Mouse (Mus musculus): ENCODE data around the gene Pdxp.

Pdxp gene

DNA sequence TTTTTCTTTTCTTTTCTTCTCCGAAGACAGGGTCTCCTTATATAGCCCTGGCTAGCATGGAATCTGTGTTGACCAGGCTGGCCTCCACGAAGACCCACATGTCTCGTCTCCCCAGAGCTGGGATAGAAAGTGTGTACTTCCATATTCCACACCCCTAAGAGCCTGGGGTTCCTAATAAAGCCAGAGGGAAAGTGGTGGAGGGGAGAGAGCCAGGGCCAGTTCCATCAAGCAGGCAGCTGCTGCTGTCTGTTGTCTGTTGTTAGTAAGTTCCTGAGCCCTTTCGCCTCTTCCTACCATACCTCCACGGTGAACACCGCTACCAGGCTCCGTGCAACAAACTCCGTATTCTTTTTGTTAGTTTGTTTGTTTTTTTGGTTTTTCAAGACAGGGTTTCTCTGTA lies 14.8 kb downstream of the Pdxp start:
- DNase-seq = no peak

DNA sequence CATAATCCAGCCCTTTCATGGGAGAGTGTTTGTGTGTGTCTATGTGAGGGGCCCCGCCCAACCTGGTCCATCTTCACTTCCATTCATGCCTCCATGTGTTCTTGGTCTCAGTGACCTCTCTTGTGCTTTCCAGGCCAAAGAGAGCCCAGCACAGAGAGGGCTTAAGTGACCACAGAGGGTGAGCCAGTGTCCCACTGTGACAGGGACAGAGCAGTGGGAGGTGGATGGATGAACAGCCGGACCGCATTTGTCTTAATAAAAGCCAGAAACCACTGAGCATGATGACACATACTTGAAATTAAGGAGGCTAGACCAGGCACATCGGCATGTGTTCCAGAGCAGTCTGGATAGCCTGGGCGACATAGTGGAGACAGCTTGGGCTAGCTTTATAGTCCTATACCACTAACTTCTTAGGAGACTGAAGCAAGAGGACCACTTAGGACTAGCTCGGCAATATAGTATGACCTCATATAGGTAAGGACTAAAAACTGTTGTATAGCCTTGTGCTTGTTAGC lies 16.5 kb downstream of the Pdxp start:
- DNase-seq = no peak

DNA sequence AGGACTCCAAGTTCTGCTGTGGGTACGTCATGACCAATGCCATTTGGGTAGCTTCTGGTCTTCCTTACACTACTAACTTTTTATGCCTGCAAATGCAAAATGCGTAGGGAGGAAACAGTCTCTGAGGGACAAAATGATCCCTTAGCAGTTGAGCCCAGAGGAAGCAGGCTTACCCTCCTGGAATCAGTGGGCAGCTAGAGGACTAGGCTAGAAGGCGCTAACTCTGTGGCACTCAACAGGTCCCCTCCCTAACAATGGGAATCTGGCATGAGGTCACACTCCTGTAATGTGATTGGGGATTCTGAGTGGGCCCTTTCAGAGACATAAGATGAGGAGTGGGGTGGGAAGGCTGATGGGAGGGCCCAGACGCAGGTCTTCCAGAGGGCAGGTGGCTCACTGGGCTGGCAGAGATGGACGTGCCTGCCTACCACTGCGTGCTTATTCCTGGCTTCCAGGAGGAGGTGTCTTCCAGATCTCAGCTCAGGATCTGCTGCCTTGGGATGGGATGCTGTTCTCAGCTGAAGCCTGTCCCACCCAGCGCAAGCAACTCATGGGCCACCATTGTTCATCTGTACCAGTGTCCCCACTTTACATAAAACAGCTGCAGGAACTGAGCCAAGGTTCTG lies 17.2 kb downstream of the Pdxp start:
- DNase-seq = no peak

DNA sequence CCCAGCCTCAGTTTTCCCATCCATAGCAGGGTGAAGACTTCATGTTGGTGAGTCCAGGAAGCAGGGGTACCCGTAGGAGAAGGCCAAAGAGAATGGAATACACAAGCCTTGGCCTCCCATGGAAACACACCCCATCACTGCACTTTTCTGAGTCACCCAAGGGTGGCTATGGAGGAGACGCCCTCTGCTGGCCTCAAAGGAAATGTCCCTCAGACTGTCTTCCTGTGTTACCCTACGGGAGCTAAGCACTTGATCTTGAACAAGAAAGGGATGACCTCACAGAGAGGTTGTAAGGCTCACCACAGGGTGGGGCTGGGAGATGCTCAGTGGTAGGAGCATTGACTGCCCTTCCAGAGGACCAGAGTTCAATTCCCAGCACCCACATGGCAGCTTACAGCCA lies 17.9 kb downstream of the Pdxp start:
- DNase-seq = no peak

DNA sequence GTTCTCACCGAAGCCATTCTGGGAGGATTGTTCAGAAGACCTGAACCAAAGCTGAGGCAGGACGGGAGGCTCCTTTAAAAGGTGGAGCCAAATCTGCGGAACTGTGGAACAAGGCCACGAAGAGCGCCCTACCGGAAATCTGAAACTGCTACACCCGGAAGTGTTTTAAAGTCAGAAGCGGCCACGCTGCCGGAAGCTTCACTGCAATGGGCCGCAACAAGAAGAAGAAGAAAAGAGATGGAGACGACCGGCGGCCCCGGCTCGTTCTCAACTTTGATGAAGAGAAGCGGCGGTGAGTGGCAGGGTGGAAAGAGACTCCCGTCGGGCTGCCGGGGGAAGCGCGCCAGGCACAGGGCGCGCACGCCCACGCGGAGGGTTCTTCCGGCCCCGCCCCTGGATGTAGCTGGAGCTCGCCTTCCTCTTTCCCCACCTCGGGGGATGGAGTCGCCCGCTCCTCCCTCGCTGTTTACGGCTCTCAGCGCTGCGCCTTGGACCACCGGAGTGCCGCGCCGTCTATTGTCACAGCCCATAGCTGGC lies 21.1 kb downstream of the Pdxp start, which contains the start of gene Nol12:
TSS of gene Nol12 (plus strand) at position 150 of the 537 bp plus-strand sequence.
- peak; percentile 88 for DNase-seq

DNA sequence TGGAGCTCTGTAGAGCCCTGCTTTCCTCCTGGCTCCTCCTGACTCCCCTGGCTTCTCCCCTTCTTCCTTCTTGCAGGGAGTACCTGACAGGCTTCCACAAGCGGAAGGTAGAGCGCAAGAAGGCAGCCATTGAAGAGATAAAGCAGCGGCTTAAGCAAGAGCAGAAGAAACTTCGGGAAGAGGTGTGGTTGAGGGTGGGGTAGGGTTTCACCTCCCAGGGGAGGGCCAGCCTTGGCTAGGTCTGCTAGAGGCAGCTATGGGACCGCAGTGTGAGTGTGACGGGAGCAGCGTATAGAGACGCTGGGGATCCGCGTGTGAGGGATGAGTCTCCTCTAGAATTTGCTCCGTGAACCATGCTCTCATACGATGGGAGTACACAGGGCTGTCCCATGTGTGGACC lies 22.7 kb downstream of the Pdxp start:
- DNase-seq = no peak

DNA sequence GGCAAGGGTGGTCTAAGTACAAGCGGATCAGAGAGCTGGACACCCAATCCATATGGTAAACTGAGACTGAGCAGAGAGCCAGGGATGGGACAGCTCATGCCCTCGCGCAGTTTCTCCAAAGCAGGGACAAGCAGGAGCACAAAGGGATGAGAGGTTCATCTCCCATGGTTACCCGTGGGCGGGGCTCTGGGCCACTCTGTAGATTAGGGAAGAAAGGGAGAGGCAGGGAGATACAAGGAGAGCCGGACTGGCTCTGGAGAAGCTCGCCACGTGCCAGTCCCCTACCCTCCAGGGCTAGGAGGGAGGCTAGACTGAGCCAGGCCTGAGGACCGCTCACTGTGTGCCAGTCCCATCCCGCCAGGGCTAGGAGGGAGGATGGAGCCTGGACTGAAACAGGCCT lies 23.6 kb downstream of the Pdxp start:
- DNase-seq = no peak

DNA sequence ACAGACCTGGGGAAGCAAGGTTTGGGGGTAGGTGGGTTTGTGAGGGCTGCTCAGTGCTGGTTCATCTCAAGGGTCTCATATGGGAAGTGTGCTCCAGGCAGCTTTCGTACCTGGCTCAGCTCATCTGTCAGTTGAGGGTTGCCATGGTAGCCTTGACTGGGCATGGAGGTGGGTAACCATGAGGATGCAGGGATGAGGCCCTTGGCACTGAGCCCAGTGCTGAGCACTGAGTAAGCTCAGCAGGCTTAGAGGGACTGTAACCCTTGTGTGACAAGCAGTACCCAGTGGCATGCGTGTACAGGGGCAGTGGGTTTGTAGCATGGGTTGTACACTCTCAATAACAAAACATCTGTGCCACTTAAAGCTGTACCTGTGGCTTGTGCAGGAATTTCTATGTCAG lies 24.2 kb downstream of the Pdxp start:
- no peak for DNase-seq

DNA sequence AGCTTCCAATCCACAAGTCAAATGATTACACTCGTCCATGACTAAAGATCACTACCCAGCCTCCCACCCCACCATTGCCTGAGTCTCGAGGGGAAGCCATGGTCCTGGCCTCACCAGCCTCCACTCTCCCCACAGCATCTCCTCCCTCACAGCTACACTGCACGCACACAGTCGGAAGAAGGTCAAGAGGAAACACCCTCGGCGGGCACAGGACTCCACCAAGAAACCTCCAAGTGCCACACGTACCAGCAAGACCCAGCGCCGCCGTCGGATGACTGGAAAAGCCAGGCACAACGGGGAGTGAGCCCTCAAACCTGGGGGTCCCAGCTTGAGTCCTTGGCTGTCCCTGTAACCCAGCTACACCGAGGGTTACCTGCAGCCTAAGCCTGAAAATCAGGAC lies 26.6 kb downstream of the Pdxp start:
- no peak for DNase-seq

DNA sequence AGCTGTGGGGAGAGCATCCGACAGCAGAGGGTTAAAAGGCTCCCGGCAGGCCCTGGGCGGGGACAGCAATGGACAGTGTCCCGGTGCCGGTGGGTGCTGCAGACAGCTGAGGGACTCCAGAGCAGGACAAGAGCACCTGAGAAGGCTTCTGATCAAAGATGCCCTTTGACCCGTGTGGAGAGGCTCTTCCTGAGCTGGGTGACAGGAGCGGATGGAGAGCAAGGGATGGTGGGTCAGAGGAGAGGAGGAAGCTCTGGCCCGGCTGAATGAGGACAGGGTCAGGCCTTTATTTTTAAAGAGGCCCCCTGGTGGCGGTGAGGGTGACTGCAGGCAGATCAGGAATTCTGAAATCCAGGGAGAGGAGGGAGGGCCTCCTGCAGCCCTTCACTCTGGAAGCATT lies 28.9 kb downstream of the Pdxp start:
- peak; percentile 77 for DNase-seq

DNA sequence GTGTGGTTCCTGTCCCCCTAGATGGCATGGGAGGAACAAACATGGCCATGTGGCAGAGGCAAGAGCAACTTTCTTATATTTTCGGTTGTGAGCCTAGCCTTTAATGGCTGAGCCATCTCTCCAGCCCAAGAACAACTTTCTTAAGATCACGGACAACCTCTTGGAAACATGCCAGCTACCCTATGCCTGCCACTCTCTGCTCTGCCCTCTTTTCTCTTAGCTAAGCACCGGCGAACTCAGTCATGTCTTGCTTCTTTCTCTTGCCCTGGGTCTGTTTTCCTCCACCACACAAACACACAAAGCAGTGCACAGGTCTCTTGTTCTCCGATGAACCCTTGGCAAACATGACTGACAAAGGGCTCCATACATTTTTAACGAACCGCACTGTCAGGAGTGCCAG lies 32.5 kb downstream of the Pdxp start:
- no peak for DNase-seq

DNA sequence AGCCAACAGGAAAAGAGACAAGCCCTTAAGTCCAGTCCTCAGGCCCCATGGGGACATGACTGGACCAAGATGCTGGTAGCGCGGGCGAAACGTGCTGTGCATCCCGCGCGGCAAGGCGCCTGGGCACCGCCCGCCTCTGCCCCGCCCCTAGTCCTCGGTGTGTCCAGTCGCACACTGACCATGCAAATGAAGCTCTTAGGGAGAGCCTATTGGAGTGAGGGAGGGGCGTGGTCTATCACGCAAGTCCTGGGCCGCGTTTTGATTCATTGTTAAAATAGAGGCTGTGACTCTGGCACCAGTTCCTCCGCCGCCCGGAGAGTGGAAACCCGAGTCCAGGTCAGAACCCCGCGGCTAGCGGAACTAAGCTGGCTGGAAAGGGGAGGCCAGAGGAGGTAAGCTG lies 33.9 kb downstream of the Pdxp start, which contains the start of gene Triobp:
TSS of gene Triobp (plus strand) at position 68 of the 400 bp plus-strand sequence.
- peak; percentile 86 for DNase-seq

DNA sequence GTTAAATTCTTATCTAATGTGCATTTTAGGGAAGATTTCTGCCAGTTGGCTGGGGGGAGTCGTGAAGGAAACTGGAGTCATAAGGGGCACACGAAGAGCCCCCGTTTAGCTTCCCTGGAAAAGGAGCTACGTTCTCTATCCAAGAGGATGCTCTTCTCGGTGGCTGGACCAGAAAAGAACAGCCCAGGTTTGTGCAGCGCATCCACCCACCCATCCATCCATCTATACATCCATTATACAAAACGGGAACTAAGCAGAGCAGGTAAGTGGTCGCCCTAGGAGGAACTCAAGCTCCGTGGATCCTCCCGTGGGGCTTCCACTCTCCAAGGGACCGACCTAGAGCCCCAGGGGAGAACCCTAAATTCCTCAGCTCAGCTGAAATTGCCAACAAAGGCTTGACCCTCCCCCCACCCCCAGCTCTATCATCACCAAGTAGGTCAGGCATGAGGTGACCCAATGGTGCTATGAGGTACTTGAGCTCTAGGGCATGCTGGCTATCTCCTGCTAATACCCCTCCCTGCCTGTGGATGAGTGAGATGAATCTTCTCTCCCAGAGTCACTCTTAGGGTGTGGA lies 34.5 kb downstream of the Pdxp start:
- no peak for DNase-seq

DNA sequence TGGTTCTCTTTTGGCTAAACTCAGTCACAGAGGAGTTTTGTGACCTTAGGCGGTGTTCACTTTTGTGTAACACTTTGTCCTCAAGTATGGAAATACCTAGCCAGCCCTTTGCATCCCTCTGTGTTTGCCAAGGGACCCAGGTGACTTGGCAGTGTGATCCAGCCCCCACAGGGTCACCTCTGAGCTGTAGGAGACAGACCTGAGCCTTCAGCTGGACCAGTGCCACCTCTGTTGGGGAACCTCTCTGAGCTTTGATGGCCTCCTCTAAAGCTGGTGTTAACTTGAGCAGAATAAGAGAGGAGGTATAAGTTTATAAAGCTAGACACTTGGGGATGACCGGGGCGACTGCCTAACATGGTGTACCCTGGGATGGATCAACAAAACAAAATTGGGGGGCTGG lies 35.2 kb downstream of the Pdxp start:
- DNase-seq = no peak

DNA sequence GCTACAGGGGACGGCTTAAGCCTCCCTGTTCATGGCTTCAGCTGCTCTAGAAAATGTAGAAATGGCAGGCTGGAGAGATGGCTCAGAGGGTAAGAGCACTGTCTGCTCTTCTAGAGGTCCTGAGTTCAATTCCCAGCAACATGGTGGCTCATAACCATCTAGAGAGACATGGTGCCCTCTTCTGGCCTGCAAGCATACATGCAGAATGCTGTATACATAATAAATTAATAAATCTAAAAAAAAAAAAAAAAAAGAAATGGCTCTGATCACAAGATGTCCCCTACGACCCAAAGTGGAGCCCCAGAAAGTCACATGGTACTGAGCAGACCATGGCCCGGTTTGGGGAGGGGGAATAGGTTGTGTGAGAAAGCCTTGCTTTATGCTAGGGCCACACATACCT lies 41.9 kb downstream of the Pdxp start:
- no peak for DNase-seq

DNA sequence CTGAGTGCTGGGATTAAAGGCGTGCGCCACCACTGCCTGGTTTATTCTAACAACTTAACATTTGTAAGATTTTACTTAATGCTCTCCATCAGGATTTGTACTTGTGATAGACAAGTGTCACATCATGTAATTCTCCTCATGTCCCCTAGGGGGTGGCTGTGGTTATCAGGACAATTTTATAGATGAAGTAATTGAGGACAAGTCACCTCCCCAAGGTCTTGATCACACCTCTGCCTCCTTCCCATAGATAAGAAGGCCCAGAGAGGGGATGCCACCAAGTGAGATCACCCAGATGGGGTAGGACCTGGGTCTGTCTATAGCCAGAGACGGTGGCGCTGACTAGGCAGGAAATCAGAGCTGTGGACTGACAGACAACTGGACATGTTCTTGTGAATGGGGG lies 42.6 kb downstream of the Pdxp start:
- DNase-seq = no peak

DNA sequence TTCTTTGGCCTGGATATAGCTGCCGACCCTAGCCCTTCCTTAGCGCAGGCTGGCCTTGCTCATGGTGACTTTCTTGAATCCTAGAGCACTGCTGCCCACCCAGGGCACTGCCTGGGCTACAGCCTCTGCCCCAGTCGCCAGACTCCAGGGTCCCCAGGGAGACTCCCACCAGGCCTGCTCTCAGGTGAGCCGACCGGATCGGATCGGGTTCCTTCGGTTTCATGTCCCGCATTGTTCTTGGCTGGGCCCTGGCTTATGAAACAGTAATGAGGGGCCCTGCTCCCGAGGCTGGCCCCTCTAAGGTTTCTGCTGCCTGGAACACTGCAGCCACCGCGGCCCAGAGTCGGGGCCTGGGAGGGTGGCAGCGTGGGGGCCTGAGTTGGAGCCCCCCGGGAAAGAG lies 43.3 kb downstream of the Pdxp start:
- no peak for DNase-seq

DNA sequence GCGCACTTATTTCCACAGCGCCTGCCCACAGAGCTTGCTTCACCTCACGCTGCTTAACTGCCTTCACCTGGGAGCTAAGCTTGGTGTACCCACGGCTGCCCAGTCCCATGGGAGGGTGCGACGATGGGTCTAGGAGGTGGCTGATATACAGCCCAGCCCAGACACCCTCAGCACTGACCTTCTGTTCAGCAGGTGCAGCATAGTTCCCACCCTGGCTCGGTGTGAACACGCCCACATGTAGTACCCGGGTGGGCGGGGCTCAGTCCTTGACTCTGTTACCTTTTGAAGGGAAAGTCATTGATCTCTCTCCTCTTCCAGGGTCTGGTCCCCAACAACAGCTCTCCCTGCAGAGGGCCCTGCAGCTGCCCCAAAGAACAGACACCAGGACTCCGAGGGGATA lies 45.8 kb downstream of the Pdxp start:
- no peak for DNase-seq

DNA sequence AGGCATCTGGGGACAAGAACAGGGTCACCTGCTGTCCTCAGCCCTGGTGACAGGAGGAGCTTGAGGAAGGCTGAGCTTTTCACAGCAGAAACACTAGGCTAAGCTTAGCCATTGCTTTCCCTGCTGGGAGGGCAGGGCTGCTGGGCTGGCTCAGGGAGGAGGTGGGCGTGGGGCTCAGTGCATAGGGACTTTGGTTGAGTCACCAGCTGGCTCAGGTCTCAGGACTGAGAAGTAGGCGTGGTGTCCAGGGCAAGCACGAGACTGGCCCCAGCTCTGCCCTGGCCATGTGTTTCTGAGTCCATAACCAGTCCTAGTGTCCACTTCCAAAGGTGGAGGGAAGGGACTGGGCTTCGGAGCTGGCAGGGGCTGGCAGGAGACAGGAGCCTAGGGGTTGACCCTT lies 46.4 kb downstream of the Pdxp start:
- DNase-seq = no peak

DNA sequence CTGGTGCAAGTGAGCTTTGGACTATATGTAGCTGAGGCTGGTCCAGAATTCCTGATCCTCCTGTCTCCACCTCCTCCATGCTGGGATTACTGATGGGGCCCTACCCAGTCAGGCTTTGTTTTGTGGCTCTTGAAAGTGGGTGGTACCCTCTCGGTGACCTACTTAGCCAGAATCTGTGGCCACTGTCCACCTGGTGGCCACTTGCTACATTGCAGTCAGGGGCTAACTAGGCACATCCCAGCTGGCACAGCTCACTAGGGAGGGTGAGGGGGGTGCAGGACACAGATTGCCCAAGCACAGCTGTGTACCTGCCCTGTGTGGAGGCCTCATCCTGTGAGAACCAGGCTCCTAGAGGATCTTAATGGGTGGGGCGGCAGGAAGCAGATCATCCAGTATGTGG lies 49.2 kb downstream of the Pdxp start:
- DNase-seq = peak; percentile 26
